Mouse (Mus musculus): ENCODE results near the gene Rhbg. TPM values are rescaled to one million over a fixed set of nuclear protein-coding genes. Genes with fewer than 3 reads are reported as not detected.

The Rhbg gene
- polyA plus RNA-seq, 1 experiment from 2014 or later: 0.67 TPM

DNA sequence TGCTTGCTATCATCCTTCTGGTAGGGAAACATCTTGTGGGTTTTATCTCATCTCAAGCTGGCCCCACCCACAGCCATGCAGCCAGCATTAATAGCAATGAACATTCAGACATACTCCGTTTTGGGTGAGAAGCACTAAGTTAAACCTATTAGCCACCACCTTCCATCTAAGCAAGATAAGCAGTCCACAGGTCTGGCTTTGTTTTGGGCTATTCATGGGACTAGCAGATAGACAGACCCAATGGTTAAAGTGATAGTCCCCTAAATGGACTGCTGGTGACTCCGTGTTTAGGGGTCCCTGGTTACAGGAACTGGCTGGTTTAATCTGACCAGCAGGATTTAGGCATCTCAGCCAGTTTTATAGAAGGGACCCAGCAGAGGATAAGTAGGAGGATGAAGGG, 41.5 kb downstream of the Rhbg start:
- ATAC-seq (ENCODE audit: low read depth): no peak
- Histone ChIP-seq H3K4me1 (replicated peaks) (peaks cover 71% of the 10 kb centered on the region), H3K27me3 (peaks cover 58% of the 10 kb centered on the region)

GRCm38 (mm10) chr3:88212356-88212755, 42.2 kb downstream of the Rhbg start:
- Histone ChIP-seq H3K4me2 (peak overlapping the region; percentile 88), H3K9ac (peak overlapping the region; percentile 98), H3K36me3 (peaks cover 20% of the 10 kb centered on the region), H3K27ac (replicated peaks) (peak overlapping the region; percentile 98), H3K4me3 (peak overlapping the region; percentile 82), H3K27me3 (peaks cover 58% of the 10 kb centered on the region), H3K4me1 (replicated peaks) (peaks cover 66% of the 10 kb centered on the region), H3K9me3 (no peaks in the 10 kb centered on the region)
- ATAC-seq (ENCODE audit: low read depth): no peak
- WGBS: 0% methylated on average over 1 of the region's 1 CpGs

More for the DNA sequence above, 41.5 kb downstream of the Rhbg start:
- Histone ChIP-seq H3K9ac (peak overlapping the region; percentile 98), H3K4me3 (peak overlapping the region; percentile 82), H3K4me2 (peak overlapping the region; percentile 88), H3K36me3 (peaks cover 20% of the 10 kb centered on the region), H3K27ac (replicated peaks) (peak overlapping the region; percentile 98), H3K9me3 (no peaks in the 10 kb centered on the region)
- 12% methylated on average over 2 of the region's 2 CpGs for WGBS

DNA sequence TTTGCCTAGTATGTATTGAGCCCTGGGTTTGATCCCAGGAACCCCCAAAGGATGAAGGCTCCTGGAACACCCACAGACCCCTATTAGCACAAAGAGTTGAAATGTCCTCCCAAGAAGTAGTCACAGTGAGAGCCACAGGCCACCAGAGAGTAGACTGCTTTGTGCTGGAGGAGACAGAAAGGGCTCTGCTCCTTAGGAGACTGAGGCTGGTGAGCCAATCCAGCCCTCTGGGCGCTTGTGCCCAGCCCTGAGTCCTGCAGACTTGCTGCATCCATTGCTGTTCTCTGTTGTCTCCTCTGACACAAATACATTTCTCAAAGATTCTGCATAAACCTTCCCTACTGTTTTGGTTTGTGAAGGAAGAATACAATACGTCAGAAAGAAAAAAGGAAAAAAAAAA, 43.6 kb downstream of the Rhbg start:
- H3K4me3 ChIP-seq: peak overlapping the region; percentile 82
- H3K9ac ChIP-seq: peak overlapping the region; percentile 98
- peak overlapping the region; percentile 88 for H3K4me2 ChIP-seq
- H3K36me3 ChIP-seq: peaks cover 17% of the 10 kb centered on the region
- peaks cover 56% of the 10 kb centered on the region for H3K27me3 ChIP-seq
- ATAC-seq (ENCODE audit: low read depth): no peak
- H3K9me3 ChIP-seq: no peaks in the 10 kb centered on the region
- 9% methylated on average over 2 of the region's 2 CpGs for WGBS
- peak overlapping the region; percentile 98 for H3K27ac ChIP-seq (replicated peaks)
- peaks cover 66% of the 10 kb centered on the region for H3K4me1 ChIP-seq (replicated peaks)

GRCm38 (mm10) chr3:88210121-88210520, 44.4 kb downstream of the Rhbg start:
- Histone ChIP-seq H3K27me3 (peaks cover 64% of the 10 kb centered on the region), H3K4me2 (peak overlapping the region; percentile 88), H3K27ac (replicated peaks) (peak overlapping the region; percentile 98), H3K4me1 (replicated peaks) (peaks cover 66% of the 10 kb centered on the region), H3K36me3 (0 out of 2 replicates have a peak, but pooled peaks cover 10% of the 10 kb centered on the region), H3K4me3 (peak overlapping the region; percentile 82), H3K9me3 (no peaks in the 10 kb centered on the region), H3K9ac (peak overlapping the region; percentile 98)
- WGBS: 10% methylated on average over 2 of the region's 2 CpGs
- no peak for ATAC-seq (ENCODE audit: low read depth)

DNA sequence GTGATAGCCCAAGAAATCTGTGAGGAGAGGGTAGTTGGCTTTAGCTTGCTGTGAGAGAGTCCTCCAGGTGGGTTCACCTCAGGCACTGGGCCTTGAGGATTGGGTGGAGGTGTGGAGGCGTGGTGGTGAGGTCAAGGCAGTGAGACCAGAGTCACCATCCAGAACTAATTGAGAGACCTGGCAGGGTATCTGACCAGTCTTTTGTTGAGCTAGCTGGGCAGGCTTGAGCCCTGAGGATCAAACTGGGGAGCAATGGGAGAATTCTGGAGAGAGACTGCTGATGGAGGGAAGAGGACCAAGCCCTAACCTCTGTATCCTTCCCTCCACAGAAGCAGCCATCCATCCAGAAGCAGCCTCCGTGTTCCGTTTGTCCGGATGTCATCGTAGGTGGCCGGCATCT, 45.2 kb downstream of the Rhbg start:
- Histone ChIP-seq H3K4me1 (replicated peaks) (peaks cover 67% of the 10 kb centered on the region), H3K27ac (replicated peaks) (peak overlapping the region; percentile 98), H3K9me3 (no peaks in the 10 kb centered on the region), H3K9ac (peak overlapping the region; percentile 98), H3K4me3 (peak overlapping the region; percentile 82), H3K4me2 (peak overlapping the region; percentile 88), H3K27me3 (peaks cover 72% of the 10 kb centered on the region), H3K36me3 (0 out of 2 replicates have a peak, but pooled peaks cover 3% of the 10 kb centered on the region)
- 2% methylated on average over 6 of the region's 6 CpGs for WGBS
- no peak for ATAC-seq (ENCODE audit: low read depth)

DNA sequence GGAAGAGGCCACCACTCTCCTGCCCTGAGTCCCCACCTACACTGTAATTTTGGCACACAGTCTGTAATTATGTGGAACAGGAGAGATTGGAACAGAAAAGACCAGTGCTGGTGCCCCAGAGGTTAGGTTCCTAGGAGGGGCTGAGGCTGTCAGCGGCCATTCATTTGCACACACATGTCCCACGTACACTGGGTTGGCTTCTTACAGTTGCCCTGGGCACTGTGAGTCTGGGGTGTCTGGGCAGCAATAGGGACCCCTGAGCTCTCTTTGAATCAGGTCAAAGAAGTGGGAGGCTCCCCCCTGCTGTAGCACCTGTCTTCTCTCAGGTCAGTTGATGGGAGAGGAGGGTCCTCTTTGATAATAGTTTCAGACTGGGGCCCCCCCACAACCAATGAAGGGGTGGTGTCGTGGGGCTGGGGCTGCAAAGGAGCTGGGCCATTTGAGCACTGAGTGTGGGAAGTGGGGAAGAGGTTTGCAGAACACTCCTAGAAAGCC, 46.2 kb downstream of the Rhbg start:
- ATAC-seq (ENCODE audit: low read depth): no peak
- Histone ChIP-seq H3K27me3 (peaks cover 82% of the 10 kb centered on the region), H3K4me2 (peak overlapping the region; percentile 88), H3K36me3 (0 out of 2 replicates have a peak, but pooled peaks cover 3% of the 10 kb centered on the region), H3K9ac (peak overlapping the region; percentile 98), H3K9me3 (no peaks in the 10 kb centered on the region), H3K27ac (replicated peaks) (peak overlapping the region; percentile 98), H3K4me1 (replicated peaks) (peaks cover 73% of the 10 kb centered on the region), H3K4me3 (peak overlapping the region; percentile 82)
- WGBS: 3% methylated on average over 3 of the region's 3 CpGs

DNA sequence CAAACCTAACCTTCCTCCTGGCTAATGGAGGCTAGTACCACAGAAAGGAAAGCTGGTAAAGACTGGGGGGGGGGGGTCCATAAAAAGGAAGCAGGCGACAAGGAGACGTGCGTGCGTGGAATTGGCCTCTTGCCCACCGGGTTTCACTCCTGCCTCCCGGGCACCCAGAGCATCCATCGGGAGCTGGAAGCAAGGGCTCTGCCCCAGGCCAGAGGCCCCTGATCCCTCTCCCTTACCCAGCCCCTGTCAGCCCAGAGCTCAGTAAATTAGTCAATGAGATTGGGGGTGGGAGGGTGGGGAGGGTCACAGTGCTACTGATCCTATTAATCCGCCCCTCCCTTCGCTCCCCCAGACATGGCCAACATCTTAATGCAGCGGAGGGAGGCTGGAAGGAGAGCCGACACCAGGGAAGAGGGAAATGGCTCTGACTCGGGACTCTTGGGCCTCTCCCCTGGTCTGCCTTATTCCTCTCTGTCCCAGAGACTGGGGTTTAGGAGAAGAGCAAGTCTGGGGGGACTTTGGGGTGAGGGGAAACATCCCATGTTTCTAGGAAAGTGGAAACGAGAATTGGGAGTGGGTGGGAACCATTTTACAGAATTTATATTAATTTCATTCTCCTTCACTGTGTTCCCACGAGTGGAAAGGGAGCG, 46.9 kb downstream of the Rhbg start:
- Histone ChIP-seq H3K4me3 (peak overlapping the region; percentile 82), H3K27ac (replicated peaks) (peak overlapping the region; percentile 98), H3K4me2 (peak overlapping the region; percentile 88), H3K9ac (peak overlapping the region; percentile 98), H3K27me3 (peaks cover 82% of the 10 kb centered on the region), H3K4me1 (replicated peaks) (peaks cover 74% of the 10 kb centered on the region), H3K36me3 (0 out of 2 replicates have a peak, but pooled peaks cover 3% of the 10 kb centered on the region), H3K9me3 (no peaks in the 10 kb centered on the region)
- under 1% methylated on average over 15 of the region's 15 CpGs for WGBS
- ATAC-seq (ENCODE audit: low read depth): no peak

DNA sequence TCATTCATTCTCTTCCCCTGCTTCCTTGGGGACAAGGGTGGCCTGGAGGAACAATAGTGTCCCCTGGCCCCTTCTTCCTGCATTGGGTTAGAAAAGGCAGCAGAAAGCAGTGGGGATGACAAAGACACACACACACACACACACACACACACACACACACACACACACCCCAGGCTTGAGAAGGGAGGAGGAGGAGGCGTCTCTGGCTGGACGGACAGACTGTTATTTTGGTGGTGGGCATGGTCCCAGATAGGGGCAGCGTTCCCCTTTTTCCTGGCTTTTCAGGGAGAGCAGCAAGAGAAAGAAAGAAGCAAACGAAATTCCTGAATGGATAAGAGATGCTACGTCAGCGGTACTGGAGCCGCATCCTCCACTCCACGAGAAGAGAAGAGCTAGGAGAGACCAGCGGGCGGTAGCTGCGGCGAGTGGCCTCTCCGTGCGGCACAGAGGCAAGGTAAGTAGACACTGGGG, 47.6 kb downstream of the Rhbg start:
- H3K27me3 ChIP-seq: peaks cover 82% of the 10 kb centered on the region
- H3K4me1 ChIP-seq (replicated peaks): peaks cover 74% of the 10 kb centered on the region
- peak; percentile 24 for ATAC-seq (ENCODE audit: low read depth)
- peak overlapping the region; percentile 82 for H3K4me3 ChIP-seq
- peak overlapping the region; percentile 98 for H3K27ac ChIP-seq (replicated peaks)
- WGBS: under 1% methylated on average over 14 of the region's 14 CpGs
- no peaks in the 10 kb centered on the region for H3K9me3 ChIP-seq
- peak overlapping the region; percentile 88 for H3K4me2 ChIP-seq
- peak overlapping the region; percentile 98 for H3K9ac ChIP-seq
- 0 out of 2 replicates have a peak, but pooled peaks cover 3% of the 10 kb centered on the region for H3K36me3 ChIP-seq

GRCm38 (mm10) chr3:88206500-88206899, 48.0 kb downstream of the Rhbg start:
- H3K27me3 ChIP-seq: peaks cover 82% of the 10 kb centered on the region
- peaks cover 74% of the 10 kb centered on the region for H3K4me1 ChIP-seq (replicated peaks)
- H3K4me3 ChIP-seq: peak overlapping the region; percentile 82
- 0 out of 2 replicates have a peak, but pooled peaks cover 3% of the 10 kb centered on the region for H3K36me3 ChIP-seq
- peak overlapping the region; percentile 98 for H3K9ac ChIP-seq
- 3% methylated on average over 3 of the region's 3 CpGs for WGBS
- H3K9me3 ChIP-seq: no peaks in the 10 kb centered on the region
- peak overlapping the region; percentile 98 for H3K27ac ChIP-seq (replicated peaks)
- ATAC-seq (ENCODE audit: low read depth): peak; percentile 42
- H3K4me2 ChIP-seq: peak overlapping the region; percentile 88

DNA sequence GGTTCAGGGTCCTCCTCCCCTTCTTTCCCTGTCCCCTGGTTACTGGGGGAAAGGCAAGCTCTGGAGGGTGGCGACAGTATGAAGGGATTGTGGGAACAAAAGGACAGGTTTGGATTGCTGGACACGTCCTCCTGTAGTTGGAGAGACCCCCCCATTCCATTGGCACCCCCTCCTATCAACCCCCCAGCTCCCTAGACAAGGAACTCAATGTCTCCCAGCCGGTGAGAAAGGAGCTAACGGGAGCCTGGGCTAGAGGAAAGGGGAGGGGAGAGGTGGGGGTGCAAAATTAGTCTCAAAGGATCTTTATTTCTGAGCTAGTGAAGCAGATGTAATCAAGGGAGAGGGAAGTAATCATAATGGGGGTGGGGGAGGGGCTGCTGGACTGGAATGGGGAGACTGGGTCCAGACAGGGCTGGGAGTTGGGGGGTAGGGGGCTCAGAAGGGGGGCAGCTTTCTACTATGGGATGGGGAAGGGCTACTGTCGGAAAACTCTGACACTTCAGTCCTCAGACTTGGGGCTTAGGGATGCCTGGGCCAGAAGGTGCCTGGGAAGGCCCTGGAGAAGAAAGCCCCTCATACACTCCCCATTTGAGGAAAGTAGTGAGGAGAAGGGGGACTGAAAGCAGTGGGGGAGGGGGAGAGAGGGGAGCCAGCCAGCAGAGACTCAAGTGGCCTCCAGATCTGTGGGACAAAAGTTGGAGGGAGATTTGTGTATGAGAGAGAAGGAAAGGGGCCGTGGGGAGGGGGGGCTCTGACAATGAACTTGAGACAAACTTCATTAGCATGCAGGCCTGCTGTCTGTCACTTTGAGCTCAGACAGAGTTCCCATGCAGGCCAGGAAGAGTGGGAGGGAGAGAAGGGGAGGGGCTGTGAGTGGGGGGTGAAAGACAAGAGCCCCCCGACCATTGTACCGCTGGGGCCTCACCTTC, 48.7 kb downstream of the Rhbg start:
- 0 out of 2 replicates have a peak, but pooled peaks cover 1% of the 10 kb centered on the region for H3K36me3 ChIP-seq
- H3K27ac ChIP-seq (replicated peaks): peak overlapping the region; percentile 98
- peaks cover 74% of the 10 kb centered on the region for H3K4me1 ChIP-seq (replicated peaks)
- whole genome bisulfite sequencing: 0% methylated on average over 8 of the region's 8 CpGs
- peak overlapping the region; percentile 82 for H3K4me3 ChIP-seq
- H3K27me3 ChIP-seq: peaks cover 78% of the 10 kb centered on the region
- no peaks in the 10 kb centered on the region for H3K9me3 ChIP-seq
- ATAC-seq (ENCODE audit: low read depth): peak; percentile 70
- H3K9ac ChIP-seq: peak overlapping the region; percentile 98
- H3K4me2 ChIP-seq: peak overlapping the region; percentile 88

DNA sequence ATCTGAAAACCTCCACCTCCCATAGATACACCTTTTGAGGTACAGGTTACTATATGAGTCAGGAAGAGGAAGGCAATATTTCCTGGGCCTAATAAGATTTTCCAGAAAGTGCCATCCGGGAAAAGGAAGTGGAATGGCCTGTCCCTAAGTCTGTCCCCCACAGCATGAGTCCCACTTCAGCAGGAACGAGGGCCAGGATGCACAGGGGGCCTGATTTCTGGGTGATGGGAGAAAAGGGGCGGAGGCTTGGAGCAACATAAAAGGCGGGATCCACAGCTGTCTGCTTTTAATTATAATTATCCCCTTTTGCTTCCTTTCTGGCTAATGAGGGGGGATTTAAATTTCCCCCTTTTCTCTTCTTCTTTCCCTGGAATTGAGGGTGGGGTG, 49.3 kb downstream of the Rhbg start:
- H3K4me3 ChIP-seq: peak overlapping the region; percentile 82

More for the DNA sequence above, 49.3 kb downstream of the Rhbg start:
- no peaks in the 10 kb centered on the region for H3K36me3 ChIP-seq
- ATAC-seq (ENCODE audit: low read depth): peak; percentile 24
- H3K27me3 ChIP-seq: peaks cover 72% of the 10 kb centered on the region
- H3K9ac ChIP-seq: peak overlapping the region; percentile 98
- peak overlapping the region; percentile 98 for H3K27ac ChIP-seq (replicated peaks)
- no peaks in the 10 kb centered on the region for H3K9me3 ChIP-seq
- 10% methylated on average over 4 of the region's 4 CpGs for WGBS
- H3K4me1 ChIP-seq (replicated peaks): peaks cover 74% of the 10 kb centered on the region
- peak overlapping the region; percentile 88 for H3K4me2 ChIP-seq
